ENCODE assay signal across 24 mouse cellular contexts in the genomic region with DNA sequence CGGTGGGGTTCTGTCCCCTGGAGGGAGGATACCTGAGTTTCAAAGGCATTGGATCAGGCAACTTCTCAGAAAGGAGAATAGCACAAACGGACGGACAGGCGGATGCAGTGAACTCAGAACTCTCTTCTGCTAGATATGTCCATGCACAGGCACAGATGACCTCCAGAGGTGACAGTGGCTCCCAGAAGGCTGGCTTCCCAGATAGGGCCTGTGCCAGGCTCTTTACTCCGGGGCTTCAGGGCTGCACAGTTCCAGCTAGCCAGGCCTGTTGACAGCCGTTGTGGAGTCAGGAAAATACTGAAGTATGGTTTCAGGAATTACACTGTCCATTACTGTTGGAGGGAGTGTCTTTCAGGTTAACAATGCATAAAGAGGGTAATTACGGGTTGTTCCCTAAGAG. TPM values are rescaled to one million over a fixed set of nuclear protein-coding genes. Genes with fewer than 3 reads are reported as not detected.
DNase-seq lines count a peak whose midpoint lies in the region; ATAC-seq and TF ChIP-seq lines count a peak whose summit lies in the region.
"Had no signal": no experiment of that assay in that cellular context is flagged by ENCODE, and none has a peak within 500 bp of the region (broad histone marks: within the 10 kb centered on the region; RNA-seq: fewer than 3 reads in every experiment).

No protein-coding gene starts in this region.

- no peak overlapping the region for H3K4me2 ChIP-seq in heart, embryonic 12.5 days
- H3K4me2 ChIP-seq in CH12.LX (ENCODE audit: insufficient read depth, low read depth, poor library complexity, severe bottlenecking) = no peak overlapping the region
- H3K4me2 ChIP-seq in heart, embryonic 13.5 days = no peak overlapping the region
- H3K4me2 ChIP-seq: forebrain, embryonic 13.5 days; hindbrain, embryonic 15.5 days had no signal

- no peak for TF ChIP-seq RAD21 in CH12.LX (IDR thresholded peaks at IDR 0.05; ENCODE audit: low read depth, low read length)

- no peaks in the 10 kb centered on the region for H3K9me3 ChIP-seq in heart, embryonic 12.5 days (replicated peaks)
- no peaks in the 10 kb centered on the region for H3K9me3 ChIP-seq in CH12.LX (replicated peaks; ENCODE audit: low read length)
- no peaks in the 10 kb centered on the region for H3K9me3 ChIP-seq in heart, embryonic 13.5 days
- H3K9me3 ChIP-seq: embryonic facial prominence, embryonic 10.5 days; forebrain, embryonic 13.5 days; hindbrain, embryonic 15.5 days had no signal

- WGBS in heart, adult 2 months = 51% methylated on average over 7 of the region's 7 CpGs
- WGBS in heart, embryonic 12.5 days = 68% methylated on average over 7 of the region's 7 CpGs
- 64% methylated on average over 7 of the region's 7 CpGs for WGBS in heart, embryonic 13.5 days

- in situ Hi-C loops in CH12.LX (cut with MboI; ENCODE audit: low pct_ligation_motif_present, low pct_unique_long_range_greater_than_20kb, low sequenced_read_pairs) = no loop called here

- H3K4me3 ChIP-seq in heart, adult 2 months = no peak overlapping the region
- H3K4me3 ChIP-seq in heart, embryonic 12.5 days = no peak overlapping the region
- H3K4me3 ChIP-seq in CH12.LX (replicated peaks in 1 of 3; ENCODE audit: low read depth in 2 of 3, low read length in 2 of 3, poor library complexity in 1 of 3) = no peak overlapping the region
- no peak overlapping the region for H3K4me3 ChIP-seq in heart, embryonic 13.5 days
- H3K4me3 ChIP-seq: embryonic facial prominence, embryonic 10.5 days; forebrain, embryonic 13.5 days; hindbrain, embryonic 15.5 days had no signal

- H3K36me3 ChIP-seq in heart, adult 2 months (ENCODE audit: control insufficient read depth, insufficient read depth, low read length) = no peaks in the 10 kb centered on the region
- H3K36me3 ChIP-seq in heart, embryonic 12.5 days = peaks cover 97% of the 10 kb centered on the region
- peaks cover 94 to 99% of the 10 kb centered on the region in 2 experiments for H3K36me3 ChIP-seq in CH12.LX (replicated peaks in 1 of 2; ENCODE audit: control insufficient read depth in 1 of 2, insufficient read depth in 1 of 2, low read length in 1 of 2)
- peaks cover 99% of the 10 kb centered on the region for H3K36me3 ChIP-seq in heart, embryonic 13.5 days

- TF ChIP-seq CTCF in heart, adult 2 months (IDR thresholded peaks at IDR 0.05) = no peak
- TF ChIP-seq CTCF in CH12.LX (conservative IDR thresholded peaks at IDR 0.05 in 1 of 2, IDR thresholded peaks at IDR 0.05 in 1 of 2; ENCODE audit: low read depth in 2 of 2, low read length in 2 of 2) = no peak

- TF ChIP-seq POLR2A in heart, adult 2 months (IDR thresholded peaks at IDR 0.05; ENCODE audit: insufficient read depth, low read depth, low read length) = no peak
- TF ChIP-seq POLR2A in CH12.LX (IDR thresholded peaks at IDR 0.05; ENCODE audit: low read depth, low read length) = no peak

- no peaks in the 10 kb centered on the region for H3K79me2 ChIP-seq in heart, adult 2 months (replicated peaks; ENCODE audit: control insufficient read depth, insufficient read depth, low read length)
- peaks cover 93% of the 10 kb centered on the region for H3K79me2 ChIP-seq in CH12.LX (replicated peaks; ENCODE audit: control insufficient read depth, extremely low read depth, insufficient read depth, poor library complexity, severe bottlenecking)

- H3K9ac ChIP-seq in heart, adult 2 months (ENCODE audit: low read depth, low read length) = no peak overlapping the region
- H3K9ac ChIP-seq in heart, embryonic 12.5 days = no peak overlapping the region
- no peak overlapping the region for H3K9ac ChIP-seq in CH12.LX (ENCODE audit: insufficient read depth, low read depth)
- 0 out of 2 replicates have a peak overlapping the region, but pooled peaks have one; percentile 48 for H3K9ac ChIP-seq in heart, embryonic 13.5 days
- H3K9ac ChIP-seq: forebrain, embryonic 13.5 days; forebrain, postnatal 0 days; hindbrain, embryonic 15.5 days had no signal

- peak overlapping the region; percentile 51 for H3K27ac ChIP-seq in heart, adult 2 months
- H3K27ac ChIP-seq in heart, embryonic 12.5 days (ENCODE audit: poor library complexity, severe bottlenecking) = no peak overlapping the region
- H3K27ac ChIP-seq in CH12.LX (ENCODE audit: insufficient read depth, low read depth) = peak overlapping the region; percentile 7
- H3K27ac ChIP-seq in heart, embryonic 13.5 days (replicated peaks) = peak overlapping the region; percentile 26; the same call in 1 of the 2 replicates
- H3K27ac ChIP-seq: embryonic facial prominence, embryonic 10.5 days; forebrain, embryonic 13.5 days; hindbrain, embryonic 15.5 days had no signal

- peaks cover 5% of the 10 kb centered on the region; the same call in 1 of the 2 replicates for H3K4me1 ChIP-seq in heart, adult 2 months (ENCODE audit: control insufficient read depth, insufficient read depth, low read length)
- H3K4me1 ChIP-seq in heart, embryonic 12.5 days (replicated peaks) = peaks cover 70% of the 10 kb centered on the region
- peaks cover 38 to 81% of the 10 kb centered on the region in 2 experiments for H3K4me1 ChIP-seq in CH12.LX (ENCODE audit: control insufficient read depth in 1 of 2, insufficient read depth in 2 of 2)
- peaks cover 57% of the 10 kb centered on the region for H3K4me1 ChIP-seq in heart, embryonic 13.5 days
- H3K4me1 ChIP-seq: embryonic facial prominence, embryonic 10.5 days; forebrain, embryonic 13.5 days; hindbrain, embryonic 15.5 days had no signal

- no peak for ATAC-seq in heart, embryonic 12.5 days (ENCODE audit: insufficient number of reproducible peaks, low FRiP score)
- no peak for ATAC-seq in heart, embryonic 13.5 days (ENCODE audit: extremely low read depth, insufficient number of reproducible peaks, low FRiP score, low TSS enrichment)
- no peak for ATAC-seq in megakaryocyte-erythroid progenitor cell, adult 5-6 weeks (replicated peaks; ENCODE audit: low FRiP score, low TSS enrichment, poor library complexity, severe bottlenecking)
- ATAC-seq: forebrain, embryonic 13.5 days; forebrain, postnatal 0 days; intestine, embryonic 16.5 days had no signal

- dilution Hi-C loops in CH12.LX (cut with MboI; ENCODE audit: extremely low pct_ligation_motif_present, extremely low pct_unique_long_range_greater_than_20kb, low sequenced_read_pairs) = no loop called here

- peak; percentile 37 to 57 for DNase-seq in heart, adult 2 months
- DNase-seq in CH12.LX (ENCODE audit: extremely low read depth) = no peak
- DNase-seq in heart, postnatal 10 days = peak; percentile 67 to 73
- no peak for DNase-seq in kidney, adult 18-20 months
- DNase-seq in neural tube, embryonic 10.5 days (ENCODE audit: extremely low spot score, low spot score) = no peak
- DNase-seq: adrenal gland, adult 2 months; adrenal gland, postnatal 25 days; cerebellum, adult 2 months; cerebellum, postnatal 10 days; forebrain, postnatal 0 days; gastrocnemius, postnatal 25 days; kidney, adult 9 months had no signal

- intact Hi-C loops in heart, adult 2 months (cut with DNase I) = no loop called here
- intact Hi-C loops in heart, postnatal 10 days (cut with DNase I) = no loop called here

- no peak for TF ChIP-seq EP300 in heart, adult 2 months (IDR thresholded peaks at IDR 0.05; ENCODE audit: insufficient read depth, low read depth, low read length)
- no peak for TF ChIP-seq EP300 in CH12.LX (IDR thresholded peaks at IDR 0.05; ENCODE audit: low read length)

- H3K27me3 ChIP-seq in heart, adult 2 months (ENCODE audit: control insufficient read depth, insufficient read depth, low read length) = no peaks in the 10 kb centered on the region
- no peaks in the 10 kb centered on the region for H3K27me3 ChIP-seq in heart, embryonic 12.5 days (replicated peaks)
- H3K27me3 ChIP-seq in CH12.LX (replicated peaks) = no peaks in the 10 kb centered on the region
- no peaks in the 10 kb centered on the region for H3K27me3 ChIP-seq in heart, embryonic 13.5 days (replicated peaks)
- H3K27me3 ChIP-seq: forebrain, embryonic 13.5 days; hindbrain, embryonic 15.5 days had no signal

TF ChIP-seq in CH12.LX, 34 proteins besides CTCF, POLR2A, EP300 and RAD21 (continues in another document):
- TF ChIP-seq ELF1 (IDR thresholded peaks at IDR 0.05; ENCODE audit: low read depth, low read length) (no peak), USF1 (IDR thresholded peaks at IDR 0.05; ENCODE audit: low read depth, low read length) (no peak)

RNA-seq across cellular contexts. Expression of a gene that starts 11.5 kb away (rescaled TPM):
- total RNA-seq in heart, adult 2 months (2021) = 10 to 100 TPM; 35.1 to 41.7 TPM
- polyA plus RNA-seq in heart, adult 2 months (2012; rRNA removed) = 19.3 and 40.8 TPM in 2 replicates
- polyA plus RNA-seq in heart, embryonic 12.5 days (2016; fragmentation: Nextera tagmentation; extraction: Ambion mirVana) = 105 and 114 TPM in 2 replicates
- total RNA-seq in CH12.LX (2012; rRNA removed) = 189 and 226 TPM in 2 replicates
- 338 and 351 TPM in 2 replicates for total RNA-seq in CH12.LX (2014; rRNA removed)
- polyA plus RNA-seq in CH12.LX (2012; ENCODE audit: insufficient read length, low read depth) = 288 and 301 TPM in 2 replicates
- 81.5 and 87.5 TPM in 2 replicates for polyA plus RNA-seq in heart, embryonic 13.5 days (2015; fragmentation: Nextera tagmentation; extraction: Ambion mirVana)
- 10 to 100 TPM; 54.7 to 57.2 TPM for total RNA-seq in heart, postnatal 10 days (2021)
- total RNA-seq in megakaryocyte-erythroid progenitor cell, adult 5-6 weeks (2014; fragmentation: Nextera tagmentation) = 260 and 273 TPM in 2 replicates
- 139 and 212 TPM in 2 replicates for total RNA-seq in megakaryocyte-erythroid progenitor cell, adult 5-6 weeks (2017)

RNA-seq across cellular contexts. Expression of a gene that starts 46.6 kb away (rescaled TPM):
- not detected for total RNA-seq in heart, adult 2 months (2021)
- polyA plus RNA-seq in heart, adult 2 months (2012; rRNA removed) = 0.23 and 0.33 TPM in 2 replicates
- polyA plus RNA-seq in heart, embryonic 12.5 days (2016; fragmentation: Nextera tagmentation; extraction: Ambion mirVana) = 0.36 TPM in 1 of 2 replicates, not detected in the other
- total RNA-seq in CH12.LX (2012; rRNA removed) (not detected in 2 replicates), CH12.LX (2014; rRNA removed) (not detected in 2 replicates)
- not detected in 2 replicates for polyA plus RNA-seq in CH12.LX (2012; ENCODE audit: insufficient read length, low read depth)
- 0.13 TPM in 1 of 2 replicates, not detected in the other for polyA plus RNA-seq in heart, embryonic 13.5 days (2015; fragmentation: Nextera tagmentation; extraction: Ambion mirVana)
- total RNA-seq in heart, postnatal 10 days (2021) = not detected
- 0.96 and 1.4 TPM in 2 replicates for total RNA-seq in megakaryocyte-erythroid progenitor cell, adult 5-6 weeks (2014; fragmentation: Nextera tagmentation)
- total RNA-seq in megakaryocyte-erythroid progenitor cell, adult 5-6 weeks (2017) = 0.80 and 1.1 TPM in 2 replicates
- total RNA-seq: adrenal gland, postnatal 25 days; ES-E14; forebrain, postnatal 0 days; gastrocnemius, adult 18-20 months; gastrocnemius, postnatal 25 days; granulocyte monocyte progenitor cell, adult 5-6 weeks had no signal
- polyA plus RNA-seq: cerebellum, adult 2 months; embryonic facial prominence, embryonic 10.5 days; embryonic facial prominence, embryonic 14.5 days; forebrain, embryonic 13.5 days; forebrain, postnatal 0 days; hindbrain, embryonic 11.5 days; hindbrain, embryonic 15.5 days; intestine, embryonic 16.5 days had no signal

RNA-seq across cellular contexts. Expression of a gene that starts 54.8 kb away (rescaled TPM):
- under 1 TPM; 0.05 TPM for total RNA-seq in heart, adult 2 months (2021)
- polyA plus RNA-seq in heart, adult 2 months (2012; rRNA removed) = not detected in 2 replicates
- not detected in 2 replicates for polyA plus RNA-seq in heart, embryonic 12.5 days (2016; fragmentation: Nextera tagmentation; extraction: Ambion mirVana)
- total RNA-seq in CH12.LX (2012; rRNA removed) (not detected in 2 replicates), CH12.LX (2014; rRNA removed) (not detected in 2 replicates)
- not detected in 2 replicates for polyA plus RNA-seq in CH12.LX (2012; ENCODE audit: insufficient read length, low read depth)
- polyA plus RNA-seq in heart, embryonic 13.5 days (2015; fragmentation: Nextera tagmentation; extraction: Ambion mirVana) = not detected in 2 replicates
- under 1 TPM in 1 of 2 experiments, not detected in 1; 0.05 TPM for total RNA-seq in heart, postnatal 10 days (2021)
- total RNA-seq in megakaryocyte-erythroid progenitor cell, adult 5-6 weeks (2014; fragmentation: Nextera tagmentation) = 0.25 TPM in 1 of 2 replicates, not detected in the other
- not detected in 2 replicates for total RNA-seq in megakaryocyte-erythroid progenitor cell, adult 5-6 weeks (2017)
- total RNA-seq: adrenal gland, adult 2 months; adrenal gland, postnatal 25 days; gastrocnemius, adult 18-20 months; granulocyte monocyte progenitor cell, adult 5-6 weeks had no signal
- polyA plus RNA-seq: adrenal gland, adult 2 months; embryonic facial prominence, embryonic 14.5 days; forebrain, embryonic 13.5 days; hindbrain, embryonic 11.5 days; hindbrain, embryonic 15.5 days; intestine, embryonic 16.5 days had no signal

Comparison
In these comparisons a context has a peak if more than half of its experiments do, and no peak if none do; other contexts are left out.
1. DNase-seq: peak in heart, adult 2 months (2 of 2) and heart, postnatal 10 days (2 of 2); none in CH12.LX (single experiment), kidney, adult 18-20 months (single experiment) and neural tube, embryonic 10.5 days (single experiment).